Mouse (Mus musculus) heart, postnatal 0 days (tissue): ENCODE data around the gene Ddx31.

Experiments used
- CTCF ChIP-seq: IDR thresholded peaks from 2 replicates; pipeline ENCODE4 v1.5.1; 2016; ENCODE audit warnings: antibody characterized with exemption, control low read depth, low read depth
- EP300 ChIP-seq: IDR thresholded peaks from 2 replicates; pipeline ENCODE4 v1.6.1; 2016; ENCODE audit warnings: antibody characterized with exemption, low read depth

DNA sequence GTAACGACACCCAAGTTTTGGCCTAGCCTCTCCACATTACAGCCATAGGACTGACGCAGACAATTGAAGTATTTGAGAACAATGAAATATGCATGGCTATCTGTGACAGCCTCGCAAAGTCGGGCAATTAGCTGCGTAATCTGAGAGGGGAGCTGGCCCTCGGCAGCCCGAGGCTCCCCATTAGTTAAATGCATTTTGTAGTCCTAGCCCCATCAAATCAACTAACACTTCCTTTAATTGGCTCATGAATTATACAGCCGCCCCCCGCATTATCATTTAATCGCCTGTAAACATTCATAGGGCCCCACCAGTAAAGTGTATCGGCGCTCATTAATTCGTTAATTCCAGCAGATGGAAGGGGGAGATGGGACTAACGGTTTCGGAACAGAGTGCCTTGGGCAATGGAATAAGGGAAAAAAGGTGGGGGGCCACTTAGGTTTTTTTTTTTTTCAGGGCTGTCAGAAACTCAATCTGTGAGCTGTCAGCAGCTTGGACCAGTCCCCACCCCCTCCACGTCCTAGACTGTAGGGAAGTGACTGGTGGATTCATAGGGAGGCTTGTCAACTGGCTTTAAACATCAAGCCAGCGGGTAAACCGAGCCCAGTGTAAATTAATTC, 42.6 kb upstream of the Ddx31 start:
- TF ChIP-seq CTCF, result no peak
- no peak for TF ChIP-seq EP300
